Mouse (Mus musculus): ENCODE data around the gene Rabgef1.

The Rabgef1 gene

DNA sequence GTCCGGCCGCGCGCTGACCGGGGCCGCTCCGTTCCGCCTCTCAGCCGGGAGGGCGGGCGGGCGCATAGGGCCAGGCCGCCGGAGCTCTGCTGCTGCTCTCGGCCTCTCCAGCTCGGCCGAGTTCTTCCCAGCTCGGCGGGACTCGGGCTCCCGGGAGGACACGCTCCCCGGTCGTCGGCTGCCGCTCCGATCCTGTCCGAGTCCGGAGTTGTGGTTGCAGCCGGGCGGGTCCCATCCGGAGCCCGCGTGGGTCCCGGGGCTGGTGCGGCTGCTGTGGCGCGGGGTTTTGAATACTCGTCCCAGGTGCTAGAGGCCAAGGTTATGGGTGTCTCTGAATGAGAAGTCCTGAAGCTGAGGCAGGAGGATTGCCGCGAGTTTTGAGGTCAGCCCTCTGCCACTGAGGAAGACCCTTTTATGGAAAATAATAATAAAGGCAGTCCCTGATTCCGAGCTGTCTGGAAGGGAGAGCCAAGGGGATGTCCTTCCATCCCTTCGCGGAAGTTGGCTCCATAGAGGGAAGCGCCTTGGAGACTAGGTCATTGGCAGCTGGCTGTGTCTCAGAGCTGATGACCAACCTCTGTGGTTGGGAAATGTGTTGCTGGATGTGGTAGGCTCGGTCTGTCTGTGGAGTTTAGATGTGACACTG lies 481 bp downstream of the Rabgef1 start:
- peak; percentile 86 for DNase-seq (ENCODE audit: low read depth)

DNA sequence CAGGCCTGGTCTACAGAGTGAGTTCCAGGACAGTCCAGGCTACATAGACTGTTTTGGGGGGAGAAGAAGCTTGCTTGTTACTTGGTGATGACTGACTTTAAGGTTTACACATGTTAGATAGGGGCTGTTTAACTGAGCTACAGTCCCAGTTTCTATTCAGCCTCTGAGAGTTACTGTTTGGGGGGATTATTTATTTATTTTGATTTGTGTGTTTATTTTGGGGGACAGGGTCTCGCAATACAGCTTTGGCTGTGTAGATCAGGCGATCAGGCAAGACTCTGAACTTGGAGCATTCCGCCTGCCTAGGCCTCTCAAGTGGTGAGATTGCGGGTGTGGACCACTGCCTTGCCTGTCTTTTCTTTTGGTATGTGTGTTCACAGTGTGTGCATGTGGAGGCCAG lies 1.4 kb downstream of the Rabgef1 start:
- no peak for DNase-seq (ENCODE audit: low read depth)

DNA sequence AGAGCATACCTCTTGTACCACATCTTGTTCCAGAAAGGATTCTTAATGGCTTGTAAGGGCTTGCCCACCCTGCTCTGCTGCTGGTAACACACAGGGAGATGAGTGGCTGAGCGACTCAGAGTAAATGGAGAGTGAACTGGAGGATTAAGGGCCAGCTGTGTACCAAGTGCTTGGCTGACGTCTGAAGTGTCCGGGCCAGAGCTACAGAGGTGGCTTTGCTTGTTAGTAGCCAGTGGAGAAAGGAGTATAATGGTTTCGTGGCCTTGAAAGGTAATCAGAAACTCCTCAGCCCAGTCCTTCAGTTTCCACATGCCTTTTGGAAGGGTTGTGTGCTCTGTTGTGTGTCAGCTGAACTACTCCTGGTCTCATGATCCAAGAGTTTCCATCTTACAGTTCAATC lies 6.3 kb downstream of the Rabgef1 start:
- no peak for DNase-seq (ENCODE audit: low read depth)

DNA sequence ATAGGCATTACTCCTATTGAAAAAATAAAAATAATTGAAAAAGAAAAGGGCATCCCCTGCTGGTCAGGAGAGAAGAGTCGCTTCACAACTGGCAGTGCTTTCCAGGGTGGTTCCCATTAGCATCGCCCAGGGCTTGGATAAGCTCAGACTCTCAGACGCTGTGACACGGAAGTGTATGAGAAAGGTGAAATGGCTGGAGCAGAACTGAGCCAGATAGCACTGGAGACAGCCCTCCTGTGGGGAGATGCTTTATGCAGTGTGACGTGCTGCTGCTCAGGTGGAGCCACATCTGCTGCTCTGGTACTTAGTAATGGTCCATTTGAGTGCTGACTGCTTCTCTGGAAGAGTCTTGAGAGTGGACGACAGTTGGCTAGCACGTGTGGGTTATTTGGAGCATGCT lies 8.8 kb downstream of the Rabgef1 start:
- no peak for DNase-seq (ENCODE audit: low read depth)

DNA sequence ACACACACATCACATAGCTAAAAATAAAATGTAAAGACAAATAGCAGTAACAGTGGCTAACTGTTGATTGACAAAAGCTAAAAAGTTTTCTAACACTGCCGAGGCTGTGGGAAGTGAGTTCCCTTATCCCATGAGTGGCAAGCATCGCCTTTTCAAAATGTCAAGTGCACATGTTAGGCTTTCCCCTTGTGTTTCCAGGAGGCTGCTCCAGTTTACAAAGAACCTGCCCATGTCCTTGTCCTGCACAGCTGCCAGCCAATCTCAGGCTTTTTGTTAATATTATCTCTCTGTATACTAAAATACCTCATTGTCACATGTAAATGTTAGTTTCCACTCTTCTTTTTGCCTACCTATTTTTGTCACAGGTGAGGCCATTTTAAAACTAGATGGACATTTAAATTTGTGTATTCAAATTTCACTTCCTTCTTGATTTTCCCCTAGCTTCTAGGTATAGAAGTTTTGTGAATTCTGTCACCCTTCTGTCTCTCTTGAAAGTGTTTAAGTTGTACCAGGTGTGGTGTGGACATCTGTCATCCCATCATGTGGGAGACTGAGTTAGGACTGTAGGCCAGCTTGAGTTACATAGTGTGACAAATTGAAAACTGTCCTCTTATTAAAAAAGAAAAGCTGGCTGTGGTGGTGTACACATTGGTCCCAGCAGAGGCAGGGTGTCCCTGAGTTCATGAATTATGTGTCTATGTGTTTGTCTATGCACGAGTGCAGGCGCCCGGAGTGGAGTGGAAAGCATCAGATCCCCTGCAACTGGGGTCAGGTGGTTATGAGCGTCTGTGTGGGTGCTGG lies 10.3 kb downstream of the Rabgef1 start:
- DNase-seq (ENCODE audit: low read depth): no peak

DNA sequence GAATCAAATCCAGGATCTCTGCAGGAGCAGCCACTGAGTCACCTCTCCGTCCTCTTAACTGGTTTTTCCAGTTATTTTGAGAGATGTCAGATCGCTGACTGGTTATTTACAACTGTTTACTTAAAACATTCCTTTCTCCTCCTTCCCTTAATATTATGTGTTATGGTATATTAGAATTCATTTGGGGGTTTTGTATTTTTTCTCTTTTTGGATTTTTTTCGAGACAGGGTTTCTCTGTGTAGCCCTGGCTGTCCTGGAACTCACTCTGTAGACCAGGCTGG lies 10.9 kb downstream of the Rabgef1 start:
- no peak for DNase-seq (ENCODE audit: low read depth)

DNA sequence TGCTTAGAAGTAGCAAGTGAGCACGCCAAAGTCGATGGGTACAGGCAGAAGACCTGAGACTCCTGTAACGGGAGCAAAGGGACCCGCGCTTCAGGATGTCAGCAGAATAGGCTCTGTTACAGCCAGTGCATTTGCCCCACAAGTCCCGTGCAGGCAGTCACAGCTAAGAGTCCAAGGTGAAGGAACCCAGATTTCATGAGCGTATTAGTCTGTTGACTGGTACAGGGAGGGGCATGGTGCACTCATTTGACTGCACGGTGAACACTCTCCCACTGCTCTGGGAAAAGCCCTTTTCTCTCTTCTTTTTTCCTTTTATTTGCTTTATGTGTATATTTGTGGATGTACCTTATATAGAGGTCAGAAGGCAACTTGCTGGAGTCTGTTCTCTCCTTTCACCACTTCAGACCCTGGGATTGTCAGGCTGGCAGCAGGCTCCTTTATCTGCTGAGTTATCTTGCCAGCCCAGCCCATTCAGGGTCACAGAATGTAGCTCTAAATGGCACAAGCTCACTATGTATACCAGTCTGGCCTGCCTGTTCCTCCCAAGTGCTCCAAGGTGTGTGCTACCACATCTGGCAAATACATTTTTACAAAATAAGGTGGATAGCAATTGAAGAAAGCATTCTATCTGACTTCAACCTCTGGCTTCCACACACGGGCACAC lies 12.7 kb downstream of the Rabgef1 start:
- DNase-seq (ENCODE audit: low read depth): no peak

DNA sequence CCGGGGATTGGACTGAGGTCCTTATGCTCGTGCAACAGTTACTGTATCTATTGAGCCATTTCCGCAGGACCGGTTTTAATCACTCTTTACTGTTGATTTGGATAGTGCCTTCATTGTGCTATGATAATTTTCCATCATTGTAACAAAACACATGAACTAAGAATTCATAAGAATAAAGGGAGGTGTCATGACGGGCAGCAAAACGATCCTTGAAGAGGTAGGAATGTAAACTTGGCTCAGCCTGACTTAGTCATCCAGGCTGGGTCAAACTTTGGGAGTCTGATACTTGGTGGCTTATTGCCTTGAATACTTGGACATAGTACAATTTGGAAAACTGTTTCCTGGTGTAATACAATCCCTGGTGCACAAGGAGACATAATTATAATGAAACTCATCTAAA lies 13.7 kb downstream of the Rabgef1 start:
- DNase-seq (ENCODE audit: low read depth): no peak

DNA sequence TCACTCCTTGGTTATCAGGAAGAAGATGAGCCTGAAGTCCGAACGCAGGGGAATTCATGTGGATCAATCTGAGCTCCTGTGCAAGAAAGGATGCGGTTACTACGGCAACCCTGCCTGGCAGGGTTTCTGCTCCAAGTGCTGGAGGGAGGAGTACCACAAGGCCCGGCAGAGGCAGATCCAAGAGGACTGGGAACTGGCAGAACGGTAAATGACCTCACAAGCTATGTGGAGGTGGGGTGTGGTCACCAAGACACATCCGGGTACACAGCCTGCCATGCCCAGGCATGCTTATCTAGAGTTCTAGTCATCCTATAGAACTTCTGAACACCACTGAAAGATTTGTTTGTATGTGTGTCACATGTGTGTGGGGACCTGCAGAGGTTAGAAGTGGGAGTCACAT lies 15.8 kb downstream of the Rabgef1 start:
- DNase-seq (ENCODE audit: low read depth): no peak

DNA sequence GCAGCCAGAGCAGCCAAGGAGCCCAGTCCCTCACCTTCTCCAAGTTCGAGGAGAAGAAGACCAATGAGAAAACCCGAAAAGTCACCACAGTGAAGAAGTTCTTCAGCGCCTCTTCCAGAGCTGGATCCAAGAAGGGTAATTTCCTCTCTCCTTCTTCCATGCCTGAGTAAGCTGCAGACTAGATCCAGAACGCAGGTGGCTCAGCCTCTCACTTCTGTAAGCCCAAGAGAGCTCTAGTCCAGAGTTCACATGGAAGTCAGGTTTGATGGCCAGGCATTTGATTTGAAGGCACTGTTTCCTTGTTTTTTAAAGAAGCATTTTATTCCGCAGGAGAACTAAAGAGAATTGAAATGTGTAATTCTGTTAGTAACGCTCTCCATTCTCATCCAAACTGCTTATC lies 19.3 kb downstream of the Rabgef1 start:
- DNase-seq (ENCODE audit: low read depth): no peak

DNA sequence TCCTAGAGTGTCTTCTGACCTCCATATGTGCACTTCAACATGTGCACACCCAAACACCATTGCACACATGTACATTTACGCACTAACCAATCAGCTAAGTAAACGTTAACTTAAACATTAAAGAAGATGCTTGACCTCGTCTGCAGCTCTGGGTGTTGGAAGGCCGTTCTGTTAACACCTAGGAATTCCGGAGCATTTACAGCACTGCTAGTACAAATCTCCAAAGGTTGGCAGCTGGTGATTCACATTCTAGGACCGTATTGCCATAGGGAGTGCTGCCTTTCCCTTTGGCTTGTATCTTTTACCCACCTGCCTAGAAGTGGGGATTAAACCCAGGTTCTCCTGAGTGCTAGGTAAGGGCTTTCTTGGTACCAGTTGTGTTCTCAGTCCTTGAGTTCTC lies 20.3 kb downstream of the Rabgef1 start:
- no peak for DNase-seq (ENCODE audit: low read depth)

DNA sequence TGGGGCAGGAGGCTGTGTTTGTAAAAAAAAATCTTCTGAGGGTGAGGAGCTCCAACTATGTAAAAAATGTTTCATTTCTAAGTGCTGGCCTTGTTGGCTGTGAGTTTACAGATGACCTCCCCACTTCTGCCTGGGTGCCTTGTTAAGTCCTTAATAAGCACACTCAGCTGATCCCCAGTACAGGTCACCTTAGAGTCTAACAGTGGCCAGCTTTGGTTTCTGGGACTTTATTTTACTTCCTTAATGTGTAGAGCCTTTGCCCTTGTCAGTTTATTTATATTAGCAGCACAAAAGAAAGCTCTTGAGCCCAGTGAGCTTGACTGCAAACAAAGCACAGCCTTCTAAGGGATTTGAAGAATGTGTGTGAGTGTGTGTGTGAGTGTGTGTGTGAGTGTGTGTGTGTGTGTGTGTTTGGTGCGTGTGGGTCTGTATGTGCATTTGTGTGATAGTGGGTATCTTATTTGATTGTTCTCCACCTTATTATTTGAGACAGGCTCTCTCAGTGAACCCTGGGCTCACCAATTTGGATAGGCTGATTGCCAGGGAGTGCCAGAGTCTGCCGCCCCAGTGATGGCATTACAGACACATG lies 20.9 kb downstream of the Rabgef1 start:
- DNase-seq (ENCODE audit: low read depth): no peak

DNA sequence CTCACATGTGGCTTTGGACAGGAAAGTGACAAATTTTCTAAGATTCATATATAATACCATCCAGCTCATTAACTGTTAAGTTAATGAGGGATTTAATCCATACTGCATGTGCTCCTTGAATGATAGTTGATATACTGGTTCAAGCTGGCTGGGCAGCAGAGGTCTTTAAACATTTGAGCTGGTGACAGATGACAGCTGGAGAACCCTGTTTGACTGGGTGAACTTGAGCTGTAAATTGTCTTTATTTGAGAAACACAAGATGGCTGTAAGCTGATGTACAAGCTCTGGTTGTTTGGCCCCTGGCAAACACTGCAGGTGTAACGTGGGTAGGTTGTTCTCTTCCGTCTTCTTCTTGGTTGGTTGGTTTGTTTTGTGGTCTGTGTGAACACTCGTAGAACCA lies 22.2 kb downstream of the Rabgef1 start:
- no peak for DNase-seq (ENCODE audit: low read depth)

DNA sequence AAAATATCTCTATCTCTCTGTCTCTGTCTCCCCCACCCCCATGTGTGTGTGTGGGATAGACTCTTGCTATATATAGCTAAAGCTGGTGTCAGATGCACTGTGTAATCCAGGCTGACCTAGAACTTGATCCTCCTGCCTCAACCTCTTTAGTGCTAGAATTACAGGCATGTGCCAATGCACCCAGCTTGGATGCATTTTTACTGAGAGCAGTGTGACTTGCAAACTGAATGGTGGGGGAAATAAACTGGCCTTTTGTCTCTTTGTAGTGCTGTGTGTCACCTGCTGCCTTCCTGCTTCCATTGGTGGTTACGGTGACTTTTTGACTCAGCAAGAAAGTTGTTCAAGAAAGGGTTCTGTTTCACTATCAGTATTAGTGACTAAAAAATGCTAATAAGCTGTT lies 24.7 kb downstream of the Rabgef1 start:
- DNase-seq (ENCODE audit: low read depth): peak; percentile 53

DNA sequence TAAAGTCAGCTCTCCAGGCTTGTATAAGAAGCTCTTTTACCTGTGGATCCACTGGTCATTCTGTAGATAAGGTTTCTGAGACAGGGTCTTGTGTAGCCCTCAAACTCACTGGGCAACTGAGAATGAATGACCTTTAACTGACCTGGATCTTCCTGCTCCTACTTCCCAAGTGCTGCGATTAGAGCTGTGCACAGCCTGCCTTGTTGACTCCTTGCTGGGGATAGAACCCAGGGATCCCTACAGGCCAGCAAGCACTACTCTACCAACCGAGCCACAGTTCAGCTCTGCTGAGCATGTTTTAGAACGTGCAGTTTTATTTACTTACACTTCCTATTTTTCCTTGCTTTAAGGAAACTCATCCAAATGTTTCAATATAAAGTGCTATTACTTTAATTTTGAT lies 25.9 kb downstream of the Rabgef1 start:
- DNase-seq (ENCODE audit: low read depth): no peak

DNA sequence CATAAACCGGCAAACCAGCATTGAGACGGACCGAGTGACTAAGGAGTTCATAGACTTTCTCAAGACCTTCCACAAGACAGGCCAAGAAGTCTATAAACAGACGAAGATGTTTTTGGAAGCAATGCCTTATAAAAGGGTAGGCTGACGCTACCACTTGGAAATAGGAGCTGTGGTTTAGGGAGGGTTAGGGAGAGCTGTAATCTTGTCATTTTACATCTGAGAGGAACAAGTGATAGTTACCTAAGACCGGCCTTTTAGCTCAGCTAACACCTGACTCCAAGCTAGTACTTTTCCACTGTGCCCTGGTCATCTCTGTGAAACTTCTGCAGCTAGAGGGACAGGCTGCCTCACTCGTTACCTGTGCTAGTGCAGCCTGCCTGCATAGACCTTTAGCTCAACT lies 26.4 kb downstream of the Rabgef1 start:
- no peak for DNase-seq (ENCODE audit: low read depth)

DNA sequence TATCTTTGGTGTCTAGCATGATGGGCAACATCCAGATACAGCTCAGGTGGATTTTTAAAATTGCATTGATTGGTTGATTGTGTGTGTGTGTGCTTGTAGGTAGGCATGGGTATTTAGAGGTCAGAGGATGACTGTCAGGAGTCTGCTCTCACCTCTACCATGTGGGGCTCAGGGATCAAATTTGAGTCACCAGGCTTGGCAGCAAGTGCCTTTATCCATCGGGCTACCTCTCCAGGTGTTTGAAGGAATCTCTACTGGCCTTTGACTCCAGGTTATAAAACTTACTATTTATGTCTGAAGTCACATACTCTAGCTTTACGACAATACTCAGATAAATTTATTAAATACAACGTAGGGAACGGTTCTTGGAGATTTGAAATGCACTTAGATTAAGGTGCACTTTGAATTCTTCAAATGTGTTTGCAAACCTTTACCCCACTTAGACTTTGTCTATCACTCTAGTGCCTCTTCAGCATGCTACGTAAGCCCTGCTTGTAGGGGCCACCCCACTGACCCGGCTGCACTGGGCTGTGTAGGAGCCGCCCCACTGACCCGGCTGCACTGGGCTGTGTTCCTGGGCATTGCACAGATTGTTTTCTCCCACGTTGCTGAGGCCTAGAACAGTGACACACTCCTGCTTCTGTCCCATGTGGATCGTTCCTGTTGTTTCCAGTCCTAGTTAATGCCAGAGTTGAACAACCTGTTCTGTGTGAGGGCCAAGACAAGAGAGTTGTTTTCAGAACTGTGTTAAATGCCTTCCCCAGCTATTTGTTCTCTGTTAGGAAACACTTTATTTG lies 28.8 kb downstream of the Rabgef1 start:
- no peak for DNase-seq (ENCODE audit: low read depth)

DNA sequence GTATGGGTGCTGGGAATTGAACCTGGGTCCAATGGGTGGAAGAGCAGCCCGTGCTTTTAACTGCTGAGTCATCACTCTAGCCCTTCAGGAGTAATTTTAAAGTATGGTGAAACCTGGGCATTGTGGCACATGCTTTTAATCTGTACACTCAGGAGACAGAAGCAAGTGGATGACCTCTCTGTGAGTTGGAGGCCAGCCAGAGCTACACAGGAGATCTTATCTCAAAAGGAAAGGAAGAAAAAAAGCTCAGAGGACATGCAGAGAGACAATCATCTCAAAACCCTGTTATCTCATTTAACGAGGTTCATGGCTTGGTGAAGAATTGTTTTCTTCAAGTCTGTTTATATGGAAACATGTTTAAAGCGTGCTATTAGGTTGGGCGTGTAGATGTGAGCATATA lies 32.4 kb downstream of the Rabgef1 start:
- DNase-seq (ENCODE audit: low read depth): peak; percentile 85

DNA sequence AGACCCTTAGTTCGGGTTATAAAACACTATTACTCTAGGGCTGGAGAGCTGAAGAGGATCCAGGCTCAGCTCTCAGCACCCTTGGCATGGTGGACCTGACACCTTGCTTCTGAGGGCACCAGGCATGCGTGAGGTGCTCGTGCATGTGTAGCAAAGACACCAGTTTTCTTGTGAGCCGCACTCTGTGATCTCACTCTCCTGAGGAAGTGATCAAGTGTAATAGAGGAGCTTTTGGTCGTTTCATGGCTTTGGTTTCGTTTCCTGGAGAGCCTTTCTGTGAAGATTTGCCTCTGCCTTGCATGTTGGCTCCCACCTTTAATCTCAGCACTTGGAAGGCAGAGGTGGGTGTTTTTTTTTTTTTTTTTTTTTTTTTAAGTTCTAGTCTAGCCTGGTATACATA lies 33.0 kb downstream of the Rabgef1 start:
- DNase-seq (ENCODE audit: low read depth): peak; percentile 33

DNA sequence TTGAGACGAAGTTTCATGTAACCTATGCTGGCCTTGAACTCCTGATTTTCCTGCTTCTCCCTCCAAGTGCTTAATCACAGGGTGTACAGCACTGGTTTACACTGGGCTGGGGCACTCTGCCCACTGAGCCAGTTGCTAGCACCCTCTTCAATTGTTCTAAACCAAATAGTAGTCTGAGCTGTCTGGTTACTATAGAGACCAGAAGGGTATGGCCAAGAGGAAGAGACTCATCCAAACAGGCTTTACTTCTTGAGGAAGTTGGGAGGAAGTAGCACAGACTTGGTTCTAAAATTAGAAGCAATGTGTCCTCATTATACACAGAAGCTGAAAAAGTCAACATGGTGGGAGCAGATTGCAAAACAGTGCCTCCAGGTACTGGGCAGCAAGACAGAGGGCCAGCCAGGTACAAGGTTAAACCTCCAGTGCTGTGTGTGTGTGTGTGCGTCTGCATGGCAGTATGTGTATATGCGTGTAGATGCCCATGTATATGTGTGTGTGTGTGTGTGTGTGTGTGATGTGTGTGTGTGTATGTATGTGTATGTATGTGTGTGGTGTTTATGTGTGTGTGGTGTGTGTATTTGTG lies 33.9 kb downstream of the Rabgef1 start:
- peak; percentile 45 for DNase-seq (ENCODE audit: low read depth)

DNA sequence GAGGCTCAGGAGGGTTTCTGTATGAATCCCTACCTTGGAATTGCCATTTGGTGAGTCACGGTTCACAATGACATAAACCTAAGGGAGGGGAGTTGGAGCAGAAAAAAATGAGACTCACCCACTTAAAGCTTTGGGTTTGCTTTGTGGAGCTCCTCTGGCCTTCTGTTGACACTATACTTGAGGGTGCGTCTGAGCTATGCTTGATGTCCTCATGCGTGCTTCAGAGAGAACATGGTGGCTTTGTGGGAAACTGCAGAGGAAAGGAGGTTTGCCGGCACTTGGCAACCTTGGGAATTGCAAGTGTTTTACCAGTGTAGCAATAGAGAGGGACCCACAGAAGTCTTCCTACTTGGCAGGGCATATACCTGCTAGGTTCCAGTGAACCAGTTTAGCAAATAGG lies 35.7 kb downstream of the Rabgef1 start:
- DNase-seq (ENCODE audit: low read depth): no peak

DNA sequence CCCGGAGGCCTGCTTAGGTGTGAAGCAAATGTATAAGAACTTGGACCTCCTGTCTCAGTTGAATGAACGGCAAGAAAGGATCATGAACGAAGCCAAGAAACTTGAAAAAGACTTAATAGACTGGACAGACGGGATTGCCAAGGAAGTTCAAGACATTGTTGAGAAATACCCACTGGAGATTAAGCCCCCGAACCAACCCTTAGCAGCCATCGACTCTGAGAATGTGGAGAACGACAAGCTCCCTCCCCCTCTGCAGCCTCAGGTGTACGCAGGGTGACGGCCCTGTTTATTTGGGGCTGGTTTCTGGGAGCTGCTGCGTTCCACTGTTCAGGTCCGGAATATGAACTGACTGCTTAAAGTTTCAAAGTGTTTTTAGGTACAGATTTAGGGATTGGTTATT lies 41.4 kb downstream of the Rabgef1 start:
- DNase-seq (ENCODE audit: low read depth): no peak
